Mouse (Mus musculus): ENCODE measurements around the gene Ppa2.
A peak's percentile ranks its signal among the peaks of the same experiment; 100 is the strongest.

Ppa2 gene

DNA sequence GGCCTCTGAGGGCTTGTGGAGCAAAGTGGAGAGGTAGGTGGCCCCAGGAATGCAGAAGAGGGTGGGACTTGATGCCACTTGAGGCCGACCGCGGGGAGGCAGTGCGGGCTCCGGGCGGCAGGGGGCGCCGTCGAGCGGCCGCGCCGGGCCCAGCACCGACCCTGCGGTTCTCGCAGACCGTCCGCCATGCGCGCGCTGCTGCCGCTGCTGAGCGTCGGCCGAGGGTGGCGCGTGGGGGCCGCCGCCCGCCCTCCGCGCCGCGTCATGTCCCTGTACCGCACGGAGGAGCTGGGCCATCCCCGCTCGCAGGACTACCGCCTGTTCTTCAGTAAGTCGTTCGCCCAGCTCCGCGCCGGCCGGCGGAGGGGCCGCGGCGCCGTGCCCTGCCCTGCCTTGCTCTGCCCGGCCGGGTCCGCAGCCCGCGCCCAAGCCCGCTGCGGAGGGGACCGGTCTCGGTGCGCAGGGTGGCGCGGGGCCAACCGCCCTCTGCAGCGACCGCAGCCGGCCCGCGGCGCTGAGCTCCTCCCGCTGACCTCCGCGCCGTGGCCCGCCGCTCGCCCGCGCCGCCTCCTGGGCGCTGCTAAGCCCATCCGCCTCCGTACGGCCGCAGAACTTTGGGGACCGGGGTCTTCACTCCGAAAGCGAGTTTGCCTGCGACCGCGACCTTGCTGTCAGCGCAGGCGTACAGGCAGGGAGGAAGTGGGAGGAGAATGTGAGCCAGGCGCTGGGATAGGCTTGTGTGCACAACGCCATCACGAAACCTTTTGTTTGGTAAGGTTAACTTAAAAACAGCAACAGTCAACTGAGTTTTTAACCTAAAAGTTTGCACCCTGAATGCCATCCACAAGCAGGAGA lies at the start of gene Ppa2:
TSS of gene Ppa2 (plus strand) at position 157 of the 855 bp plus-strand sequence.
- DNase-seq, result peak; percentile 86 to 93

DNA sequence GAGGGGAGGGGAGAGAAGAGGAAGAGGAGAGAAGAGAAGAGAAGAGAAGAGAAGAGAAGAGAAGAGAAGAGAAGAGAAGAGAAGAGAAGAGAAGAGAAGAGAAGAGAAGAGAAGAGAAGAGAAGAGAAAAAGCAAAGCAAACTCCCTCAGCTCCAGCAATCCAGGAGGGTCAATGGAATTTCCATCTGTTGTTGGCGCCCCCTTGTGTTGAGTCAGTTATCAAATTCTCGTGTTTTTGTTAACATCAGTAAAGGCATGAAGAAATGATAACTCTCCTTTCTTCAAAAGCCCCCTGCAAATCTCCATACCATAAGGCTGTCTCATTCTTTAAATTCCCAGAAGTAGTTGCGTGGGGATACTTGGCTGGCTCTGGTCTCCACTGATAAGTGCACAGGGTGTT lies 38.0 kb upstream of the Ppa2 start:
- DNase-seq, result peak; percentile 82 to 93

DNA sequence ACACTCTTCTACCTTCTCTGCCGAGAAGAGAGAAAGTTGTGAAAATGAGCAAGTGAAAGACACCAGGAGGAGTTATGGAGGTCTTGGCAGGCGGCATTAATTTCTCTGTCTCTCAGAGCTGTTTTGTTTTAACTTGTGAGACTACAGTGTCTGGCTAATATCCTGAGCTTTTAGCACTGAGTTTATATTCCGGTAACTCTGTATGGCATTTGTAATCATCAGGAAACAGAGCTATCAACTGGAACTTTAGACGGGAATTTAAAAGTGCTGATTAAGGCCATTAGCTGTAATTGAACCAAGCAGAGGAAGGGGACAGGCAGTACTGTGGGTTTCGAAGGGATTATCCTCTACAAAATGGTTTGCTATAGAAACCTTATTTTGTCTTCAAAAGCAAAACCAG lies 25.3 kb upstream of the Ppa2 start:
- DNase-seq, result no peak

DNA sequence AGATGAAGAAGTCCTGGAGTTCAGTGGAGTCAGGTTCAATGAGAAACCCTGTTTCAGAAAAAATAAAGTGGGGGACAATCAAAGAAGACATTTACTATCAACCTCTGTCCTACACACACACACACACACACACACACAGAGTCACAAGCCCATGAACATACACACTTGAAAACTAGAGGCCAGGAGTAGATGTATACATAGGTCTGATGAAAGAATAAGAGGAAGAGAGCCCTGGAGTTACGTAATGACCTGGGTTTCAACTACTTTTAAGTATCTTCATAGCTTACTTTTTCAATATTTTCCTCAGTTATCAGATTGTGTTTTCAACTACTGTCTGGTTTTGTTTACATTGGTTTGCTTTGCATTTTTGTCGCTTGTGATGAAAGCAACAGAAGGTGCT lies 21.1 kb upstream of the Ppa2 start:
- DNase-seq, result no peak

DNA sequence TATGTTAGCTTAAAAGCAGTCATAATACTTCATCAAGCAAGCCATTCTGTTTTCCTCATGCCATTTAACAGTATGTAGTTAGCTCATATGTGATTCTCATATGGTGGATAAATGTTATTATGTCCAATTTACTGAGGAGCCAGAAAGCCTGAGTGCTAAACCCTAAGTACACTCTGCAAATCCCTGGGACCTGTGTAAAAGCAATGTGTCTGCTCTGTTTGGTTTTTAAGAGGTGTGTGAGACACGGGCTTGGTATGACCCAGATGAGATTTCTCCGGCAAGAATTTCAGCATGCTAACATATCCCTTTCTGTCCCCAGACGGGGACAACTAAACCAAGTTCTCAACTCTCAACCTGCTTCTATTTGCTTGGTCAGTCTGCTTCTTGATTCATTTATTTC lies 5.6 kb upstream of the Ppa2 start:
- no peak for DNase-seq

DNA sequence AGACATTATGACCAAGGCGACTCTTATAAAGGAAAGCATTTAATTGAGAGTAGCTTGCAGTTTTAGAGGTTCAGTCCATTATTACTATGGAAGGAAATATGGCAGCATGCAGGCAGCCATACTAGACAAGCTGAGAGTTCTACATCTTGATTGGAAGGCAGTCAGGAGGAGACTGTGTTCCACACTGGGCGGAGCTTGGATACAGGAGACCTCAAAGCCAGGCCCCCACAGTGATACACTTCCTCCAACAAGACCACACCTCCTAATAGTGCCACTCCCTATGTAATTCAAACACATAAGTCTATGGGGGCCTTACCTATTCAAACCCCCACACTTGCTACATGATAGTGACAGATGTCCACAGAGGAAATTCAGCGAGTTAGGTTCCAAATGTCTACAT lies 1.5 kb upstream of the Ppa2 start:
- DNase-seq, result no peak

DNA sequence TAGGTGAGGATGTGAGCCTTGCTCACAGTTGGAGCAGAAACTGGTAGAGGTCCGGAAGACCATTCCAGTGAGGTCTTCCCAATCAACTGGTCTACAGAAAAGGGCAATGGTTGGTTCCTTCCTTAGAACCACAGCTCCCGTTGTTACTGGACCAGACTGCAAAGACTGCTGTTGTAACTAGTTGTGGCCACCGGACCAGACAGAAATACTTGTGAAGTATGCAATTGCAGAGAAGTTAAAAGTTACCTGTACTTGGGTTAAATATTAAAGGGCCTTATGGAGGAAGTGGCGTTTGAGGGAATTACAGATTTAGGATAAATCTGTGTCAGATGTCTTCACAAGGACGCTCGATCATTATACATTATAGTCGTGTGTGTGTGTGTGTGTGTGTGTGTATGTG lies 551 bp upstream of the Ppa2 start:
- DNase-seq, result no peak

DNA sequence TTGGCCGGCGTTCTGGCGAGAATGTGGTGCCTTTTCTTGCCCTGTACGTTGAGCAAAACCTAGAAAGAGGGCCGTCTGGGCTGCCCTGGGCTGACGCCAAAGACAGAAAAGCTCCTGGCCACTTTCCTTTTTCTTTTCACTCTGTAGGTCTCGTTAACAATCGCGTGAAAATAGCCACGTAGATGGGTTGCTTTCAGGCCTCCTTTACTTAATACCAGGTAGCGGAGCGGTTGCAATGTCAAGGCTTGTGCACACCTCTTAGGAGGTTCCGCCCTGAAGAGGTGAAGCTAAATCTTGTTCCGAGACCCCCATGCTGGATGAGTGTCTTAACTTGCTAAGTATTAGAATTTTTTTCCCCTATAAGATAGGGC lies 884 bp downstream of the Ppa2 start:
- no peak for DNase-seq

DNA sequence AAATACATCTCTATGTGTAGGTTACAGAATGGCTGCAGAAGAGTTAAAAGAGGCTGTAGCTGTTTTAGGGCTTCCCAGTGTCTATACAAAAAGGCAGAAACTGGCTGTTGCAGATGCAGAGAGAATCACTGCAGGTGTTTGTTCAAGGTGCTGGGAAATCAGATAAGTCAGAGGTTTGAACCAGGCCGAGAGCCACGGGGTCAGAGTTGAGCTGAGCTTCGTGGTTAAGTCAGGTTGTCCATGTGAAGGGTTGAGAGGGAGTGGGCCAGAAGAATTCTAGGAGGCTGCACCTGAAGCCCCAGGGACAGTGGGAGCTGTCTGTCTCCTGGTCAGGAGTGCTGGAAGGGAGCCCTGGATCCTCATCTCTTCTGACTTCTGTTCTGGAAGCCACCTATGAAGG lies 2.4 kb downstream of the Ppa2 start:
- DNase-seq, result no peak

DNA sequence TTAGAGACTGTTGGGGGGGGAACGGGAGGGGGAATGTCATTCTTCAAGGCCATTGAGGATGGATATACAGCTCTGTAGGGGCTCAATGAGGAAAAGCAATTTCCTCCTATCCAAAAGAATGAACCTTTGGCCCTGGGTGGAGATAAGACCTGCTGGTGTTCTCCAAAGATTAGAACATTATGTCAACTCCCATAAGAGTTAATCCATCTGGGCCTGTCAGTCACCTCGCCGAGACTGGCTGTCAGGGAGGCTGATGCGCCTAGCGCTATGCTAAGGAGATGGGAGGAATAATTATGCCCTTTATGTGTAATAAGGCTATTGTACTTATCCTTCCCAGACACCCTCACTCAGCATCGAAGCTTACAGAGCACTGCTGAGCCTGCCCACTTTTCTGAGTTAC lies 2.9 kb downstream of the Ppa2 start:
- no peak for DNase-seq

DNA sequence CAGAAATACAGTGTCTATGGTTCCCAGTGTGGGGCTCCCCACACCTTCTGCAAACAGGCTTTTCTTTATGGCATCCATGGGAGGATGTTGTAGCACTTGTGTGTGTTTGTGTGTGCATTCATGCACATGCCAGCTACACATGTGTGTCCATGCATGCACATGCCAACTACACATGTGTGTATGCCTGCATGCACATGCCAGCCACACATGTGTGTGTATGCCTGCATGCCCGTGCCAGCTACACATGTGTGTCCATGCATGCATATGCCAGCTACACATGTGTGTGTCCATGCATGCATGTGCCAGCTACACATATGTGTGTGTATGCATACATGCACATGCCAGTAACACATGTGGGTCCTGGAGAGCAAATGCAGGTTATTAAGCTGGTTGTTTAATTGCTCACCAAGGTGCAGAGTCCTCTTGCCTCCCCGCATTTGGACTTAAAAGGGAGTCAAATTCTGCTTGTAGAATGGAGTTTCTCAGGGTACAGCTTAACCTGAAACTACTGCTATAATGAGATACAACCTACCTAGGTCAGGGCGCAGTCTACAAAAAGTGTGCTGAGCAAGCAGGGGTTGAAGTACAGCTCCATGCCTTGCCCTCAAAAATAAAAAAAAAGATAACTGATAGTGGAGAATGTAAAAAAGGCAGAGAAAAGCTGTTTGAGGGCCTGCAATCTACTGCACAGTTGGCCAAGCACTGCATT lies 3.7 kb downstream of the Ppa2 start:
- no peak for DNase-seq

DNA sequence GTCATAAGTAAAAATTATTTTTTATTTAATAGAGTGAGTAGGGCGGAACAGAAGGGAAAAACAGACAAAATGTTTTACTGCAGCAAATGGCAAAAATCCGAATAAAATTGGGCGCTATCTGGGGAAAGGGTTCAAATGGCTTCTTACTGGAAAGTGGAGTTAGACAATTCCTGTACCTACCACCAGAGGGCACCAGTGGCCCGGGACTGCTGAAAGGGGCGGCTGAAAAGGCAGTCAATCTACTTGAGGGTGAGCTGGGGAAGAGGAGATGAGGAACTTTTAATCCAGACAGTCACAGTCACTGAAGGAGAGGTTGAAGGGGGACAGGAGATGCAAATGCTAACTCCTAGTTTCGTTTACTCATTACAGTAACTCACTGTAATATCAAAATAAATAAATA lies 4.6 kb downstream of the Ppa2 start:
- peak; percentile 68 to 85 for DNase-seq

DNA sequence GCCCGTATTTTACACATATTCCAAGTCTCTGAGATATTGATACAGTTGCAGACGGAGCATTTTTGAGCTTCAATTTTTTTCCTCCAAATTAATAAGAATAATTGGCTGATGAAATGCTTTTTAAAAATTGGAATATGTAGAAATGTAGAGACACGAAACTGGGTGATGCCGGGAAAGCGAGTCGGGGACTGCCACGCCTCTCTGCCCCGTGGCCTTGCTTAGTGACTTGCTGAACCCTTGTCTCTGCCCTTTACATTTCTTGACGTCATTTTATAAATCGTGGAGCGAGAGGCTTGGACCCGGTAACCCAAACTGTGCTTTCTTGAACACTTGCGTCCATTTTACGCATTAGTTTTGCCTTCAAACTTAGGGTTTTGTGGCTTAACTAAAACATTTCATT lies 5.1 kb downstream of the Ppa2 start:
- DNase-seq, result no peak

DNA sequence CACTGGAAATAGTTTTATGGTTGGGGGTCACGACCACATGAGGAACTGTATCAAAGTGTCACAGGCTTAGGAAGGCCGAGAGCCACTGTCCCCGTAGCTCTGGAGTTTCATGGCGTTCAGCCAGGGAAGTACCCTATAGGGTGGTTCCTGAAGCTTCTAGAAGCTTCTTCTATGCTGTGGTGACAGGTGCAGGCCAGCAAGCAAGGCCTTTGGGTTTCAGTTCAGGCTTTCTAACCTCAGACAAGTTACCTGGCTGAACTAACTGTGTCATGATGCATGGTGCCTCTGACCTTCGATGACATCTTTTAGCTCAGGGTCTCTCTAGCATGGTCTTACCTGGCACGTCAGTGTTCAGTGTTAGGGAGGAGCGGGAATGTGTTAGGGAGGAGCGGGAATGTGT lies 5.7 kb downstream of the Ppa2 start:
- no peak for DNase-seq

DNA sequence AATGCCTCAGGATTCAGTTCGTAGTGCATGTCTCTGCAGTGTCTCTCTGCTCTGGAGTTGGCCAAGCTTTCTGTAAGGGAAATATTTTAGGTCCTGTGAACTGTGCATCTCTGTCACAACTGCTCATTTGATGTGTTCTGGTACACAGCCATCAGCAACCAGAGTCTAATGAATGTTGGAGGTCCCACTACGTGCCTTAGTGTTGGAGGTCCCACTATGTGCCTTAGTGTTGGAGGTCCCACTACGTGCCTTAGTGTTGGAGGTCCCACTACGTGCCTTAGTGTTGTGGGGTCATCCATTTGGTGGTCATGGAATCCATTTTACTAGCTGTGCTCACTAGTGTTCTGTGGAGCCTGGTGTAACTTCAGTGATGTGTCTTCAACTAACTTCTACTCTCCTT lies 7.9 kb downstream of the Ppa2 start:
- no peak for DNase-seq

DNA sequence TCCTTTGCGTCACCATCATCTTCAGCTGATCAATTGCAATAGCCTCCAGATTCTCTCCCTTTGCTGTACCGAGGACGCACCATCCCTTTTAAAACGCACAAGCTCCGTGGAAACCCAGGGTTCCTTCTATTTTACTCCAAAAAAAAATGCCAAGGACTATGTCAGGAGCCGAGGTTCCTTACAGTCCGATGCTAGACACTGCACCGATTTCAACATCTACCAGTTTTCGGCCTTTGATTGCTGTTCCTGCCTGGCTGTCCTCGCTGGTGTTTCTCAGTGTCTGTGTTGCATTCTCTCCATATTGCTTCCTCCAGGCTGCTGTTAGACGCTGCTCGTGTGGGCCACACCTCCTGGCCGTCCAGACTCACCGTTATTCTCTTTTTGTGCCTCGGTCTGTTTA lies 8.7 kb downstream of the Ppa2 start:
- DNase-seq, result no peak

DNA sequence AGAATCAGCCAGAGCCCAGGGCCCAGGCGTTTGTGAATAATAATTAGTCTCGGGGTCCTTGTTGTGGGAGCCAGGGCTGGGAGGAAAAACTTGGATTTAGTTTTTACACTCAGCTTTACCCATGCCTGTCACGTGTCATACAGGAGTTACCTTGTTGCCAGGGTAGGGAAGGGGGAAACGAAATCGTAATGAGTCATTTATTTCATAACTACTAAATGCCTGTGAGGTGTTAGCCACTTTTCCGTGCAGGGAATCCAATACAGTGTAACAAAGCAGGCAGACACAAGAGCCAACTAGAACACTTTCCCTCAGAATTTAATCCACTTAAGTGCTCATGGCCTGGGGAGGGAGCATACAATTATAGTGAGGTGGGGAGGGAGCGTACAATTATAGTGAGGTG lies 9.9 kb downstream of the Ppa2 start:
- DNase-seq, result no peak

DNA sequence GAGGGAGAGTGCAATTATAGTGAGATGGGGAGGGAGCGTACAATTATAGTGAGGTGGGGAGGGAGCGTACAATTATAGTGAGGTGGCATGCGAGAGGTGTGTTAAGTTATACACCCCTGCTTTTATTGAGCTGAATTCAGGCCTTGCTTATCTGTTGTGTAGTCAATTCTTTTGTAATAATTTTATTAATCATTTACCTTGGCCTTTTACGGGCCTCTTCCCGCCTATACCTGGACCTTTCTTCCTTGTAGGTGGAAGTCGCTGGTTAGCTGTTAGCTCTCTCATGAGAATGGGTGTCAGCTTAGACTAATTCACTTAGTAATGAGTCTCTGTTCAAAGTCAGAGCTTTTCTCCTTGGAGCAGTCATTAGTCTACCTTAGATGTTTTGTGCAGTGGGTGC lies 10.4 kb downstream of the Ppa2 start:
- DNase-seq, result no peak

DNA sequence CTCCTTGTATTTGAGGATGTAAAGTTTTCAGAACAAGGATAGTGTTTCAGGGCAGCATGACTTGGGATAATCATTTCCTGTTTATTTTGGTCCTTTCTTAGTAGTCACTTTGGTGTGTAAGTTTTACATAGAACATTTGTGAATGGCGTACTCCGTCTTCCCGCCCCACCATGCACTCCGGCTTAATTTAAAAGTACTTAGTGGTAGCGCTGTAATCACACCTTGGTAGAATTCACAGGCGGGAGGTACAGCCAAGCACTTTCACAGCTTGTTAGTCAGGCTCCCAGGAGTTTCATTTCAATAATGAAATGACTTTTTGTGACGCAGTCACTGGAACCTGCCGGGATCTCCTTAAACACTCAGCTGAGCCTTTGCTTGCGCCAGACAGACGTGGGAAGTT lies 12.0 kb downstream of the Ppa2 start:
- DNase-seq, result no peak

DNA sequence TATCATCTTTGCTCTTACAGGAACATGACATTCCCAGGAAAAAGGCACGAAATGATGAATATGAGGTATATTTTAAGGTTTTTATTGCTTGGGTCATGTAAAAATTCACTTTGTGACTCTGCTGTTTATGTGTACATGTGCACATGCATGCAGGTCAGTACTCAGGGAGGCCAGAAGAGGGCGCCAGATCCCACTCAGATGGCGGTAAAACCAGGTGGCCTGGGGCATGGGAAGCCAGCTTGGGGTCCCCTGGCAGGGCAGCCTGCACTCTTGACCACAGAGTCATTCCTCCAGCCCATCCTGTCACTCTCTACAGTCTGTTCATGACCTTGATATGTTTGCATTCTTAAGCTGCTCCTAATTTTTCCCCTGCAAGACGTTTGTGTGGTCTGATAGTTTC lies 12.6 kb downstream of the Ppa2 start:
- DNase-seq, result peak in 1 of 2 experiments; percentile 27

DNA sequence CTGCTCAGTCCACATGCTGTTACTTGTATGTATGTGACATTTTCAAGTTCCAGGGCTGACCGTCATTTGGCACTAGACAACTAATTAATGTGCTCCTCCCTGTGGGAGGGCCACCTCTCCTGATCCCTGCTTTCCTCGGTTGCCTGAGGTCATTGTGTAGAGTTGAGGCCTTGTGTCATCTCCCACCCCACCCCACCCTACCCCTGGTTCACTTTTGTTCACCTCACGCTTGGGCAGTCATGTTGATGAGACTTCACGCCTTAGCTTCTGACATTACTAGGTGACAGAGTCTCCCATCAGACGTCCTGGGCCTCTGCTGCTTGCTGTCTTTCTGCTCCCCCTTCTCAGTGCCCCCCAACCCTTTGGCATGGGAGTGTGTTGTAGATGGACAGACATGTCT lies 15.2 kb downstream of the Ppa2 start:
- DNase-seq, result no peak

DNA sequence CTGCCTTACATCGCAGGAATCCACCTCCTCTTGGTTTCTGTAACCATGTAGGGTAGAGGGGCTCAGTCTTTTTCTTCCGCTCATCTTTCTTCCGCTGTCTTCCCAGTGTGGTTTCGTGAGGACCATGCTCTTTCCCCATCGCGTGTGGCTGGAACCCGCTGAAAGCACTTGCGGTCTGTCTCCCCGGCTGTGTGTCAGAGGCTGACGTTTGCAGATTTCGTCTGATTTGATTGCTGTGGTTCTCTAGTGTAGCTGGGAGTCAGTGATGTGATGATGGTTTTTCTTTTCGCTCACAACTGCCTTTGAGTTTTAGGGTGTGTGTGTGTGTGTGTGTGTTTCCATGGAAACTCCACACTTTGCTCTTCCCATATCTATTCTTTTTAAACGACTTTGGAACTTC lies 18.6 kb downstream of the Ppa2 start:
- no peak for DNase-seq

DNA sequence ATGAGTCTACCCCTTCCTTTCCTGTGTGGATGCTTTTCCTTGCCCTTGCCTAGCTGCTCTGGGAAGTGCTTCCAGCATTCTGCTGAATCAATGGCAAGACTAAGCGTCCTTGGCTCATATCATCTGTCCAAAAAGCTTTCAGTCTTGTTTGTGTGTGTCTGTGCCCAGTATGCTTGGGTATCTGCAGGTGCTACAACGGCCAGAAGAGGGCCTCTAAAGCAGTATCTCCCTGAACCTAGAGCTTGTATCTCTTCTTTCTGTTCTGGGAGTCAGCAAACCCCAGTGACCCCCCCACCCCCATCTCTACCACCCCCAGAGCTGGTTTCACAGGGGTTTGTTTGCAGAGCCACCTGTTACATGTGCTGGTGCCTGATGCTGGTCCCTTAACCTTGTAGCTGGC lies 19.5 kb downstream of the Ppa2 start:
- no peak for DNase-seq

DNA sequence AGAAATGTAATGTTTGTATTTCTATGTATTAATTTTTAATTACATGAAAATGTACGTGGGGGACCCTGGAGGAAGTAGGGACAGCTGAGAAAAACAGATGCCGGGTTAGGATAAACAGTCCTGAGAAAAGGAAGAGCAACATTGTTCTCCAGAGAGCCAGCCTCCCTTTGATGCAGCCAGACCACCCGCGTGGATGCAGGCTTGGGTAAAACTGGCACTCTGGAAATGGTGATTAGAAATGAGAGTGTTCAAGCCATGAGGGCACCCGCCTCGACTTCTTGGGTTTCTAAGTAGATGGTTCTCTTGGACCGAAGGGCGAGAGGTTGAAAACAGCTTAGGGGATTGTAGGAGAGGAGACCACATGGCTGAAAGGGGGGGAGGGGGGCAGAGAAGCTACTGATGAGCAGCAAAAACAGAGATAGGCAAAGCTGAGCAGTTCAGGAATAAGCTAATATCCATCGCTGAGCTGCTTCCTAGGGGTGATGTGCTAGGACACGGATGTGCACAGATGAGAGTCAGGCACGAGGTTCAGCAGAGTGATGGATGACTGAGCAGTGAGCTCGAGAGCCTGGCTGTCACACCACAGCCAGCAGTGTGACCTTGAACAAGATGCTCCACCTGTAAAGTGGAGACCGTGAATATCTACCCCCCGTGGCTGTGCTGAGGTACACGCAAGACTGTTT lies 21.4 kb downstream of the Ppa2 start:
- no peak for DNase-seq

All from cerebellum, postnatal 25 days (tissue).